Mouse (Mus musculus): Measurements from ENCODE around the gene Zfp809. TPM values are rescaled to one million over a fixed set of nuclear protein-coding genes. Genes with fewer than 3 reads are reported as not detected.

The Zfp809 gene
- polyA plus RNA-seq, 2 experiments from 2014 or later: 42.6 to 43.0 TPM

DNA sequence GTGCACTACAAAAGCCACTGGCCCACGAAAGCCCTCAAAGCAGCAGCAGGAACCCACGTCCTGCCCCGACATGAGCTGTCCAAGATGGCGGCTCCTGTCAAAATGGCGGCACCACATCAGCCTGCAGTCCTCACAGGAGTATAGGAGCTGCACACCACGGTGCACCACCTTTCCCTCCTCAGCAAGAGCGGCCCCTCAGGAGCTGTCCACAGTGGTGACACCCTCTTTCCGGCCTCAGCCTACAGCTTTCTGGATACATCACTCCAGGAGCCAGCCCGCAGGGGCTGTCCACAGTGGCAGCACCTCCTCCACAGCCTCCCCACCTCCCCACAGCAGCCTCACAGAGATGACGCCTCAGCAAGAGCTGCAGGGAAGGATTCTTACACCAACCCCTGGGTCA lies 37.1 kb downstream of the Zfp809 start:
- ATAC-seq: no peak

DNA sequence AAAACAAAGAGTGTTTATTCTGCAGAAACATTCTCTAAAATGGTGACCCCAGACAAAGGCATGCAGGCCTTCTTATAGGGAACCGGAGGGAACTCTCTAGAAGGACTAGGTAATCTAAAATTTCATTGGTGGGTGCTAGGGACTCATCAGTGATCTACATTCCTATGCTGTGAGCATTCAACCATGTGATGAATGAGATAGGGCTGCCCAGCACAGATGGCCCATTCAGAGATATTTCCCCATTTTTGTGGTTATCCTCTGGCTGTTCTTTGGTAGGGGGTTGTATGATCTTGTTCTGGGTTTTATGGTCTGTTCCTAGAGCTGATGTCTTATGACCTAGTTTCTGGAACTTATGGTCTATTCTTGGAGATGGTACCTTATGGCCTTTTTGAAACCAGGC lies 43.4 kb downstream of the Zfp809 start:
- ATAC-seq: no peak

DNA sequence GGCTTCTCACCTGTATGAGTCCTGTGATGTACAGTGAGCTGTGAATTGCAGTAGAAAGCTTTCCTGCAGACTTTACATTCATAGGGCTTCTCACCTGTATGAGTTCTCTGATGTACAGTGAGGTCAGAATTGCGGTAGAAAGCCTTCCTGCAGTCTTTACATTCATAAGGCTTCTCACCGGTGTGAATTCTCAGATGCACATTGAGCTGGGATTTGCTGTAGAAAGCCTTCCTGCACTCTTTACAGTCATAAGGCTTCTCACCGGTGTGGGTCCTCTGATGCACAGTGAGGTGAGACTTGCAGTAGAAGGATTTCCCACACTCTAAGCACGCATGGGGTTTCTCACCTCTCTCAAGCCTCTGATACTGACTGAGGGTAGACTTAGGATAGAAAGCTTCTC lies 53.2 kb downstream of the Zfp809 start:
- ATAC-seq: no peak

Other genes with a start within 250 kb of the Zfp809 start
- not detected for gene Rgl3, start 236.3 kb upstream of the Zfp809 start, polyA plus RNA-seq (2017; shearing (Covaris generic))
- gene Ccdc151, start 223.1 kb upstream of the Zfp809 start, polyA plus RNA-seq (2017; shearing (Covaris generic)): not detected
- gene Prkcsh, start 222.9 kb upstream of the Zfp809 start, polyA plus RNA-seq (2017; shearing (Covaris generic)): 10 to 100 TPM; 28.9 to 43.9 TPM
- not detected for gene Elavl3, start 173.7 kb upstream of the Zfp809 start, polyA plus RNA-seq (2017; shearing (Covaris generic))
- gene Gm49318, start 154.5 kb upstream of the Zfp809 start, polyA plus RNA-seq (2017; shearing (Covaris generic)): not detected
- 1 to 10 TPM; 3.3 to 4.0 TPM for gene Zfp653, start 154.3 kb upstream of the Zfp809 start, polyA plus RNA-seq (2017; shearing (Covaris generic))
- 10 to 100 TPM; 31.0 to 31.1 TPM for gene Ecsit, start 140.3 kb upstream of the Zfp809 start, polyA plus RNA-seq (2017; shearing (Covaris generic))
- not detected for gene Cnn1, start 126.5 kb upstream of the Zfp809 start, polyA plus RNA-seq (2017; shearing (Covaris generic))
- gene Elof1, start 108.5 kb upstream of the Zfp809 start, polyA plus RNA-seq (2017; shearing (Covaris generic)): 100 to 1,000 TPM in 1 of 2 experiments, 10 to 100 TPM in 1; 96.8 to 108 TPM
- gene Acp5, start 90.0 kb upstream of the Zfp809 start, polyA plus RNA-seq (2017; shearing (Covaris generic)): 100 to 1,000 TPM; 208 to 219 TPM
- gene Pigyl, start 68.9 kb upstream of the Zfp809 start, polyA plus RNA-seq (2017; shearing (Covaris generic)): 10 to 100 TPM; 49.5 to 56.8 TPM
- under 1 TPM in 1 of 2 experiments, not detected in 1; 0.17 TPM for gene Zfp872, start 37.6 kb upstream of the Zfp809 start, polyA plus RNA-seq (2017; shearing (Covaris generic))
- gene Zfp599, start 34.2 kb downstream of the Zfp809 start, polyA plus RNA-seq (2017; shearing (Covaris generic)): 1 to 10 TPM; 6.3 to 7.1 TPM
- gene Zfp810, start 81.9 kb downstream of the Zfp809 start, polyA plus RNA-seq (2017; shearing (Covaris generic)): 10 to 100 TPM; 14.1 to 14.6 TPM
- gene Anln, start 163.5 kb downstream of the Zfp809 start, polyA plus RNA-seq (2017; shearing (Covaris generic)): 1 to 10 TPM; 2.6 to 2.8 TPM
- gene 9530077C05Rik, start 185.8 kb downstream of the Zfp809 start, polyA plus RNA-seq (2017; shearing (Covaris generic)): 1 to 10 TPM; 1.7 to 2.2 TPM
- gene Gm17545, start 228.6 kb downstream of the Zfp809 start, polyA plus RNA-seq (2017; shearing (Covaris generic)): not detected
- gene Rp9, start 244.0 kb downstream of the Zfp809 start, polyA plus RNA-seq (2017; shearing (Covaris generic)): 10 to 100 TPM; 35.3 to 41.9 TPM

Measured in activated CD4-positive, CD25-positive, alpha-beta regulatory T cell, adult 4 months (primary cell).